Mouse (Mus musculus) kidney, postnatal 0 days (tissue): ENCODE measurements around the gene Fgf6. TPM values are rescaled to one million over a fixed set of nuclear protein-coding genes. Genes with fewer than 3 reads are reported as not detected.
A peak's percentile ranks its signal among the peaks of the same experiment; 100 is the strongest.

Source experiments
- ATAC-seq: fragments of 200-750 bp; cut with Nextera tagmentation; replicated peaks from 2 replicates; pipeline ENCODE4 v1.8.0; 2017; ENCODE audit warnings: low read depth, moderate number of reproducible peaks, moderate TSS enrichment, moderate library complexity; ENCODE audit not compliant: low FRiP score
- DNase-seq: peaks from one replicate; pipeline ENCODE4 v3.0.0-alpha.2; 2016; ENCODE audit warnings: low spot score
- H3K27ac ChIP-seq: fragments of 300-500 bp; sonication (generic); 2 replicates; pipeline ENCODE4 v1.5.1; 2014; ENCODE audit warnings: mild to moderate bottlenecking
- H3K27me3 ChIP-seq: fragments of 300-500 bp; sonication (generic); 2 replicates; pipeline ENCODE4 v1.6.1; 2014; ENCODE audit warnings: low read length, mixed read lengths; ENCODE audit not compliant: insufficient read depth
- H3K36me3 ChIP-seq: fragments of 300-500 bp; sonication (generic); 2 replicates; pipeline ENCODE4 v1.6.1; 2014; ENCODE audit warnings: low read length, mixed read lengths; ENCODE audit not compliant: insufficient read depth
- H3K4me1 ChIP-seq: fragments of 300-500 bp; sonication (generic); replicated peaks from 2 replicates; pipeline ENCODE4 v1.6.1; 2014; ENCODE audit warnings: antibody characterized with exemption, low read length, mixed read lengths; ENCODE audit not compliant: insufficient read depth
- H3K4me2 ChIP-seq: fragments of 300-500 bp; sonication (generic); 2 replicates; pipeline ENCODE4 v1.6.1; 2014; ENCODE audit warnings: mild to moderate bottlenecking, low read length, moderate library complexity, mixed read lengths
- H3K4me3 ChIP-seq: fragments of 300-500 bp; sonication (generic); replicated peaks from 2 replicates; pipeline ENCODE4 v1.5.1; 2014; ENCODE audit warnings: low read depth, low read length
- H3K9ac ChIP-seq: fragments of 300-500 bp; sonication (generic); 2 replicates; pipeline ENCODE4 v1.6.1; 2014; ENCODE audit warnings: low read depth, low read length
- H3K9me3 ChIP-seq: fragments of 300-500 bp; sonication (generic); replicated peaks from 2 replicates; pipeline ENCODE4 v1.6.1; 2016; ENCODE audit warnings: low read length, inconsistent platforms, mixed read lengths
- CTCF ChIP-seq: IDR thresholded peaks from 2 replicates; pipeline ENCODE4 v1.5.1; 2016; ENCODE audit warnings: antibody characterized with exemption, low read depth, mild to moderate bottlenecking, moderate library complexity
- WGBS: fragments of 180-500 bp; shearing (Covaris S2); extraction: QIAGEN DNeasy Blood & Tissue Kit; methylation state at CpG from one replicate; pipeline ENCODE4 v1.1.7; 2014; 5-methylcytosine and 5-hydroxymethylcytosine counted together
- polyA plus RNA-seq: library from polyadenylated mRNA; unstranded; fragments of >200 nt; fragmentation: Nextera tagmentation; extraction: Ambion mirVana; gene quantifications from 2 replicates; pipeline ENCODE4 v1.2.1, GENCODE M21; 2015

The Fgf6 gene
- polyA plus RNA-seq, 1 experiment from 2014 or later: not detected

GRCm38 (mm10) chr6:127005646-127006045 is 9.7 kb upstream of the Fgf6 start:
- 86% methylated on average over 3 of the region's 3 CpGs for WGBS
- ATAC-seq: no peak
- Histone ChIP-seq H3K9me3 (no peaks in the 10 kb centered on the region), H3K4me3 (no peak overlapping the region), H3K9ac (no peak overlapping the region), H3K4me1 (no peaks in the 10 kb centered on the region), H3K4me2 (no peak overlapping the region), H3K27ac (no peak overlapping the region), H3K36me3 (no peaks in the 10 kb centered on the region), H3K27me3 (no peaks in the 10 kb centered on the region)
- no peak for DNase-seq
- TF ChIP-seq CTCF: no peak

- Histone ChIP-seq H3K36me3 (no peaks in the 10 kb centered on the region), H3K4me2 (no peak overlapping the region), H3K9ac (no peak overlapping the region), H3K4me3 (no peak overlapping the region), H3K27me3 (no peaks in the 10 kb centered on the region), H3K4me1 (no peaks in the 10 kb centered on the region), H3K27ac (no peak overlapping the region), H3K9me3 (no peaks in the 10 kb centered on the region)
- no peak for TF ChIP-seq CTCF
- WGBS: 48% methylated on average over 3 of the region's 3 CpGs
- DNase-seq: no peak
- ATAC-seq: no peak
Observed at GRCm38 (mm10) chr6:127006551-127006950, 8.8 kb upstream of the Fgf6 start.

- H3K4me2 ChIP-seq: no peak overlapping the region
- H3K36me3 ChIP-seq: no peaks in the 10 kb centered on the region
- no peak overlapping the region for H3K27ac ChIP-seq
- TF ChIP-seq CTCF: no peak
- no peaks in the 10 kb centered on the region for H3K27me3 ChIP-seq
- WGBS: 91% methylated on average over 13 of the region's 13 CpGs
- ATAC-seq: no peak
- no peaks in the 10 kb centered on the region for H3K4me1 ChIP-seq
- H3K4me3 ChIP-seq: no peak overlapping the region
- no peak overlapping the region for H3K9ac ChIP-seq
- H3K9me3 ChIP-seq: no peaks in the 10 kb centered on the region
- no peak for DNase-seq
Observed at GRCm38 (mm10) chr6:127010021-127010420, 5.4 kb upstream of the Fgf6 start.

- H3K4me3 ChIP-seq: no peak overlapping the region
- no peaks in the 10 kb centered on the region for H3K4me1 ChIP-seq
- no peaks in the 10 kb centered on the region for H3K27me3 ChIP-seq
- H3K4me2 ChIP-seq: no peak overlapping the region
- no peak overlapping the region for H3K9ac ChIP-seq
- 56% methylated on average over 13 of the region's 13 CpGs for WGBS
- DNase-seq (no peak), ATAC-seq (no peak)
- TF ChIP-seq CTCF: no peak
- no peak overlapping the region for H3K27ac ChIP-seq
- no peaks in the 10 kb centered on the region for H3K36me3 ChIP-seq
- no peaks in the 10 kb centered on the region for H3K9me3 ChIP-seq
Observed at GRCm38 (mm10) chr6:127011947-127012535, 3.3 kb upstream of the Fgf6 start.

GRCm38 (mm10) chr6:127019254-127019653 is 3.9 kb downstream of the Fgf6 start:
- Histone ChIP-seq H3K9me3 (no peaks in the 10 kb centered on the region), H3K27ac (no peak overlapping the region), H3K4me3 (no peak overlapping the region), H3K27me3 (peaks cover 8% of the 10 kb centered on the region; the same call in 1 of the 2 replicates), H3K9ac (no peak overlapping the region), H3K4me1 (0 out of 2 replicates have a peak, but pooled peaks cover 4% of the 10 kb centered on the region), H3K36me3 (no peaks in the 10 kb centered on the region), H3K4me2 (no peak overlapping the region)
- 3% methylated on average over 6 of the region's 6 CpGs for WGBS
- TF ChIP-seq CTCF: no peak
- ATAC-seq: no peak
- DNase-seq: peak; percentile 29

GRCm38 (mm10) chr6:127020431-127020830 is 5.0 kb downstream of the Fgf6 start:
- no peak for ATAC-seq
- no peak for DNase-seq
- 15% methylated on average over 13 of the region's 13 CpGs for WGBS

GRCm38 (mm10) chr6:127024836-127025235 is 9.4 kb downstream of the Fgf6 start:
- Histone ChIP-seq H3K4me3 (no peak overlapping the region), H3K9me3 (no peaks in the 10 kb centered on the region), H3K27ac (no peak overlapping the region), H3K9ac (no peak overlapping the region), H3K4me2 (no peak overlapping the region), H3K27me3 (peaks cover 8% of the 10 kb centered on the region; the same call in 1 of the 2 replicates), H3K36me3 (no peaks in the 10 kb centered on the region), H3K4me1 (no peaks in the 10 kb centered on the region)
- DNase-seq (no peak), ATAC-seq (no peak)
- no peak for TF ChIP-seq CTCF
- 77% methylated on average over 7 of the region's 7 CpGs for WGBS

More at GRCm38 (mm10) chr6:127020431-127020830, 5.0 kb downstream of the Fgf6 start:
- Histone ChIP-seq H3K4me1 (0 out of 2 replicates have a peak, but pooled peaks cover 4% of the 10 kb centered on the region), H3K36me3 (no peaks in the 10 kb centered on the region), H3K4me3 (no peak overlapping the region), H3K4me2 (no peak overlapping the region), H3K27ac (no peak overlapping the region), H3K9me3 (no peaks in the 10 kb centered on the region), H3K9ac (no peak overlapping the region), H3K27me3 (peaks cover 8% of the 10 kb centered on the region; the same call in 1 of the 2 replicates)
- no peak for TF ChIP-seq CTCF
